Mouse (Mus musculus) liver, adult 2 months (tissue): ENCODE results near the gene Tpt1.

Source experiments
- CTCF ChIP-seq: fragments of 200-500 bp; IDR thresholded peaks from 2 replicates; pipeline ENCODE4 v1.5.1; 2011; ENCODE audit warnings: low read depth, low read length, control low read depth
- POLR2A ChIP-seq: fragments of 200-500 bp; IDR thresholded peaks from 2 replicates; pipeline ENCODE4 v1.6.1; 2011; ENCODE audit warnings: low read length, control low read depth; ENCODE audit not compliant: insufficient read depth; ENCODE audit errors: extremely low read depth

DNA sequence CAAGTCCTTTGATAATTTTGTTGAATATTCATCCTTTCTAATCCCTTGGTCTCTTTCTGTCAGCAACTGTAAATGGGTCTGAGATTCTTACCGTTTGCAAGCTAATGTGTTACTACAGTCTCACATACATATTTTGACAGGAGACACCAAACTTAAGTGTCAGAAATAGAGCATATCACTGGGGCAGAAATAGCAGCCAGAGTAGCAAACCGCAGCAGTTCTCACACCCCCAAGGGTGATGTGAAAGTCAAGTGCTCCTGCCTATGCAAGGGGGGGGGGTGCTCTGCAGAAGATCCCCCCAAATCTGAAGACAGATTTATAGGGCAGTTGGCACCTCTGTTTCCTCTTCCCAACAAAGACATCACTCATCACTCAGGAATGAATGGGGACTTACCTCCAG is 13.3 kb downstream of the Tpt1 start:
- TF ChIP-seq CTCF (no peak), POLR2A (no peak)
